Mouse (Mus musculus): Measurements from ENCODE around the gene Odf2l. TPM values are rescaled to one million over a fixed set of nuclear protein-coding genes. Genes with fewer than 3 reads are reported as not detected.
A peak's percentile ranks its signal among the peaks of the same experiment; 100 is the strongest.

The Odf2l gene
- total and polyA plus RNA-seq, 2 experiments from 2014 or later, result 9.2 to 16.8 TPM

DNA sequence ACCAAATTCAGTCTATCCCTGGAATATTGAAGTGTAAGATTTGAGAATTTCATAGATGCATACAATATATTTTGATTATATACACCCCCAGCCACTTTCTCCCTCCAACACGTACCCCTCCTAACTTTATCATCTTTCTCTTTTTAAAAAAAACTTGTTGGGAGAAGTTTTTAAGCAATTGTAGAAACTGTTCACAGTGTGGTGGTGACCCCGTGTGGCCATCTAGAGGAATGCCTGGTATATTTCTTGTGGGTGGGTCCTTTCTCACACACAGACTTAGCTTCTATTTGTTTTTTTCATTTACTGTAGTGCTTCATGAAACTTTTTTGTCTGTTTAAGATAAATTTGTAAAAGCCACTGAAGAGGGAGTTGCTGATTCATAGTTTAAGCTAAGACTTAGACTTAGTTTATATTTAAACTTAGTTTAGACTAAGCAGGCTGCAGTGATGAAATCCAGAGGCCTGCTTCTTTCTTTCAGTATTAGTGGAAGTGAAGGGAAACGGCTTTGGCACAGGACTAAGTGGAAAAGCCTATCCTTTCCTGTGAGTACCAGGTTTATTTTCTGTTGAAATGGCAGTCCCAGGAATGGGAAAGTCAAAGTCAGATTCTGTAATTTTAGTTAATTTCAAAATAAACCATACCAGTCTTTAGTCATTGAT is 13.0 kb downstream of the Odf2l start:
- Histone ChIP-seq H3K36me3 (ENCODE audit: insufficient read depth) (peaks cover 14% of the 10 kb centered on the region; the same call in 1 of the 2 replicates), H3K4me1 (ENCODE audit: insufficient read depth) (no peaks in the 10 kb centered on the region), H3K27me3 (ENCODE audit: insufficient read depth, low read length) (no peaks in the 10 kb centered on the region), H3K4me2 (ENCODE audit: low read depth) (no peak overlapping the region), H3K4me3 (ENCODE audit: low read depth, low read length) (no peak overlapping the region), H3K9ac (no peak overlapping the region), H3K27ac (ENCODE audit: low read depth, low read length) (no peak overlapping the region), H3K9me3 (ENCODE audit: low read length) (no peaks in the 10 kb centered on the region)
- WGBS, result 31% methylated on average over 3 of the region's 3 CpGs
- ATAC-seq (peak; percentile 82), DNase-seq (peak; percentile 73)
- peak; percentile 80 for TF ChIP-seq CTCF (IDR thresholded peaks at IDR 0.05; ENCODE audit: low read depth)

DNA sequence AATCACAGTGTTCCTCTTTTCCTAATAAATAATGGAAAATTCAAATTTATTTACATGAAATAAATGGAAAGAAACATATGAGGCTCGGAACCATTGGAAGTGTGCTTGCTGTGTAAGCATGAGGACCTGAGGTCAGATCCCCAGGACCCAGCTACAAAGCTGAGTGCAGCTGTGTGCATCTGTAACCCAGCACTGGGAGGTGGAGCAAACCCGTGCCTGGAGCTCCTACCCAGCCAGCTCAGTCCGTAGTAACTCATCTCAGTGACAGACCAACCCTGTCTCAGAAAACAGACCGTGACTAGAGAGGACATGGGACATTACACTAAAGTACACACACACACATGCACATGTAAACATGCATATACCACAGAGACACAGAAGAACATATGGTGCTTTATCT is 21.8 kb downstream of the Odf2l start:
- ATAC-seq (no peak), DNase-seq (no peak)
- Histone ChIP-seq H3K4me2 (ENCODE audit: low read depth) (no peak overlapping the region), H3K9me3 (ENCODE audit: low read length) (no peaks in the 10 kb centered on the region), H3K4me1 (ENCODE audit: insufficient read depth) (no peaks in the 10 kb centered on the region), H3K9ac (no peak overlapping the region), H3K27me3 (ENCODE audit: insufficient read depth, low read length) (no peaks in the 10 kb centered on the region), H3K27ac (ENCODE audit: low read depth, low read length) (no peak overlapping the region), H3K4me3 (ENCODE audit: low read depth, low read length) (no peak overlapping the region), H3K36me3 (ENCODE audit: insufficient read depth) (0 out of 2 replicates have a peak, but pooled peaks cover 7% of the 10 kb centered on the region)
- WGBS, result 92% methylated on average over 4 of the region's 4 CpGs
- no peak for TF ChIP-seq CTCF (IDR thresholded peaks at IDR 0.05; ENCODE audit: low read depth)

DNA sequence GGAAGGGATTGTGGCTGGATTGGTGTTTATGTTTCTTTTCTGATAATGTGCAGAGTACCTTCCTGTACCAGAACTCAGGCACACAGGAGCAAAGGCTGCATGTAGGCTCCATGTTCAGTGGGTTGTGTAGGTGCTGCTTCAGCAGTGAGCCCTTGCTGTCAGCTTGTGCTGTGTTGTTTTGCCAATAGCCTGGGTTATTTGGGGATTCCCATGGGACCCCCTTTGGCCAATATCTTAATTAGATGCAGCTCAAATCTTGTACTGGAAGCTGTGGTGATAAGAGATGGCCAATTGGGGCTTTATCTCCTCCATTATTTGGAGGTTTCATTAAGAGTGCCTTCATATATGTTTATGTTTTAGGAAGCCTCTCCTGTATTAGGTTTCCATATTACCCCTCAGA is 24.5 kb downstream of the Odf2l start:
- Histone ChIP-seq H3K4me1 (ENCODE audit: insufficient read depth) (no peaks in the 10 kb centered on the region), H3K36me3 (ENCODE audit: insufficient read depth) (0 out of 2 replicates have a peak, but pooled peaks cover 7% of the 10 kb centered on the region), H3K4me3 (ENCODE audit: low read depth, low read length) (no peak overlapping the region), H3K27me3 (ENCODE audit: insufficient read depth, low read length) (no peaks in the 10 kb centered on the region), H3K4me2 (ENCODE audit: low read depth) (no peak overlapping the region), H3K27ac (ENCODE audit: low read depth, low read length) (no peak overlapping the region), H3K9ac (no peak overlapping the region), H3K9me3 (ENCODE audit: low read length) (no peaks in the 10 kb centered on the region)
- DNase-seq (no peak), ATAC-seq (no peak)
- no peak for TF ChIP-seq CTCF (IDR thresholded peaks at IDR 0.05; ENCODE audit: low read depth)

DNA sequence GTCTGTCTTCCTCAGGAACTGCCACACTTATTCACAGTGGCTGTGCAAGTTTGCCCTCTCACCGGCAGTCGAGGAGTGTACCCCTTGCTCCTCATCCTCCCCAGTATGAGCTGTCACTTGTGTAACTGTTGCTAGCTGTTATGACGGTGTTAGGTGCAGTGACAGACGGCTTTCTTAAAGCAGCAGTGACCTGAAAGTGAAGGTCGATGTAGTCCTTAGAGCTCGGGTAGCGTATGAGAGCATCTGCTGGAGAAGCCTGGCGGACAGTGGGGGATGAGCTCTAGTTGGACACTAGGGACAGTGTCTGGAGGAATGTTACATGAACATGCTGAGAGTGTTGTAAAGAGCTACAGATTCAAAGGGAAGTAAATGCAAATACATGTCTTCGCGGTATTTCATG is 25.5 kb downstream of the Odf2l start:
- H3K27me3 ChIP-seq (ENCODE audit: insufficient read depth, low read length), result no peaks in the 10 kb centered on the region
- no peak for ATAC-seq
- 0 out of 2 replicates have a peak, but pooled peaks cover 7% of the 10 kb centered on the region for H3K36me3 ChIP-seq (ENCODE audit: insufficient read depth)
- no peak overlapping the region for H3K4me2 ChIP-seq (ENCODE audit: low read depth)
- no peak overlapping the region for H3K27ac ChIP-seq (ENCODE audit: low read depth, low read length)
- no peak for TF ChIP-seq CTCF (IDR thresholded peaks at IDR 0.05; ENCODE audit: low read depth)
- WGBS, result 93% methylated on average over 10 of the region's 10 CpGs
- no peak for DNase-seq
- no peak overlapping the region for H3K9ac ChIP-seq
- no peak overlapping the region for H3K4me3 ChIP-seq (ENCODE audit: low read depth, low read length)
- no peaks in the 10 kb centered on the region for H3K4me1 ChIP-seq (ENCODE audit: insufficient read depth)
- H3K9me3 ChIP-seq (ENCODE audit: low read length), result no peaks in the 10 kb centered on the region

- TF ChIP-seq CTCF (IDR thresholded peaks at IDR 0.05; ENCODE audit: low read depth), result no peak
- Histone ChIP-seq H3K9me3 (ENCODE audit: low read length) (no peaks in the 10 kb centered on the region), H3K27ac (ENCODE audit: low read depth, low read length) (no peak overlapping the region), H3K4me2 (ENCODE audit: low read depth) (no peak overlapping the region), H3K4me3 (ENCODE audit: low read depth, low read length) (no peak overlapping the region), H3K4me1 (ENCODE audit: insufficient read depth) (no peaks in the 10 kb centered on the region), H3K27me3 (ENCODE audit: insufficient read depth, low read length) (no peaks in the 10 kb centered on the region), H3K9ac (no peak overlapping the region), H3K36me3 (ENCODE audit: insufficient read depth) (0 out of 2 replicates have a peak, but pooled peaks cover 3% of the 10 kb centered on the region)
- ATAC-seq, result no peak
- DNase-seq, result no peak
- 95% methylated on average over 9 of the region's 9 CpGs for WGBS
Measured at GRCm38 (mm10) chr3:145146871-145147270, 28.5 kb downstream of the Odf2l start.

- TF ChIP-seq CTCF (IDR thresholded peaks at IDR 0.05; ENCODE audit: low read depth), result peak; percentile 57
- Histone ChIP-seq H3K27me3 (ENCODE audit: insufficient read depth, low read length) (no peaks in the 10 kb centered on the region), H3K9ac (no peak overlapping the region), H3K9me3 (ENCODE audit: low read length) (no peaks in the 10 kb centered on the region), H3K4me1 (ENCODE audit: insufficient read depth) (no peaks in the 10 kb centered on the region), H3K27ac (ENCODE audit: low read depth, low read length) (no peak overlapping the region), H3K4me2 (ENCODE audit: low read depth) (no peak overlapping the region), H3K36me3 (ENCODE audit: insufficient read depth) (0 out of 2 replicates have a peak, but pooled peaks cover 3% of the 10 kb centered on the region), H3K4me3 (ENCODE audit: low read depth, low read length) (no peak overlapping the region)
- no peak for ATAC-seq
- DNase-seq, result no peak
- WGBS, result 83% methylated on average over 2 of the region's 2 CpGs
Measured at GRCm38 (mm10) chr3:145147483-145147882, 29.1 kb downstream of the Odf2l start.

- H3K4me3 ChIP-seq (ENCODE audit: low read depth, low read length), result no peak overlapping the region
- DNase-seq (no peak), ATAC-seq (no peak)
- H3K4me1 ChIP-seq (ENCODE audit: insufficient read depth), result no peaks in the 10 kb centered on the region
- H3K4me2 ChIP-seq (ENCODE audit: low read depth), result no peak overlapping the region
- no peak overlapping the region for H3K9ac ChIP-seq
- 0 out of 2 replicates have a peak, but pooled peaks cover 3% of the 10 kb centered on the region for H3K36me3 ChIP-seq (ENCODE audit: insufficient read depth)
- no peaks in the 10 kb centered on the region for H3K27me3 ChIP-seq (ENCODE audit: insufficient read depth, low read length)
- H3K27ac ChIP-seq (ENCODE audit: low read depth, low read length), result no peak overlapping the region
- TF ChIP-seq CTCF (IDR thresholded peaks at IDR 0.05; ENCODE audit: low read depth), result no peak
- H3K9me3 ChIP-seq (ENCODE audit: low read length), result no peaks in the 10 kb centered on the region
Measured at GRCm38 (mm10) chr3:145147952-145148351, 29.6 kb downstream of the Odf2l start.

Measured in forebrain, postnatal 0 days (tissue).